Mouse (Mus musculus) retina, adult 2 months (tissue): ENCODE data around the gene Pidd1.
A peak's percentile ranks its signal among the peaks of the same experiment; 100 is the strongest.
"Not testable (repeated sequence)": the region's sequence is repeated elsewhere in the genome, so short reads cannot be mapped to it uniquely, and the experiment has no call there.

Experiments used
- DNase-seq: peaks from one replicate; pipeline ENCODE4 v3.0.0-alpha.2; 2012; ENCODE audit warnings: low read depth, low spot score

The Pidd1 gene

GRCm38 (mm10) chr7:141458661-141459060 lies 14.8 kb upstream of the Pidd1 start:
- no peak for DNase-seq

- DNase-seq: no peak
Observed at GRCm38 (mm10) chr7:141457986-141458660, 14.3 kb upstream of the Pidd1 start.

DNA sequence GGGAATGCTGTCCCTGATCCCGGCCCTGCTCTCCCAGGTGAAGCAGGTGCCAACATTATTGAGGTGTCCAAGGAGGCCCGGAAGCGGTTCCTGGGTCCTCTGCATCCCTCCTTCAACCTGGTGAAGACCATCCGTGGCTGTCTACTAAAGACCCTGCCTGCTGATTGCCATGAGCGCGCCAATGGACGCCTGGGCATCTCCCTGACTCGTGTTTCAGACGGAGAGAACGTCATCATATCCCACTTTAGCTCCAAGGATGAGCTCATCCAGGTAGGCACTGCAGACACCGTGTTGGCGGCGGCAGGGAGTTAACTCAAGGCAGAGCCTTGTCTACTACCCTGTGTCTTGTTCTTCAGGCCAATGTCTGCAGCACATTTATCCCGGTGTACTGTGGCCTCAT lies 13.4 kb upstream of the Pidd1 start:
- DNase-seq: no peak

GRCm38 (mm10) chr7:141456739-141457138 lies 12.9 kb upstream of the Pidd1 start:
- no peak for DNase-seq

- no peak for DNase-seq
Observed at GRCm38 (mm10) chr7:141455610-141456314, 11.9 kb upstream of the Pidd1 start.

DNA sequence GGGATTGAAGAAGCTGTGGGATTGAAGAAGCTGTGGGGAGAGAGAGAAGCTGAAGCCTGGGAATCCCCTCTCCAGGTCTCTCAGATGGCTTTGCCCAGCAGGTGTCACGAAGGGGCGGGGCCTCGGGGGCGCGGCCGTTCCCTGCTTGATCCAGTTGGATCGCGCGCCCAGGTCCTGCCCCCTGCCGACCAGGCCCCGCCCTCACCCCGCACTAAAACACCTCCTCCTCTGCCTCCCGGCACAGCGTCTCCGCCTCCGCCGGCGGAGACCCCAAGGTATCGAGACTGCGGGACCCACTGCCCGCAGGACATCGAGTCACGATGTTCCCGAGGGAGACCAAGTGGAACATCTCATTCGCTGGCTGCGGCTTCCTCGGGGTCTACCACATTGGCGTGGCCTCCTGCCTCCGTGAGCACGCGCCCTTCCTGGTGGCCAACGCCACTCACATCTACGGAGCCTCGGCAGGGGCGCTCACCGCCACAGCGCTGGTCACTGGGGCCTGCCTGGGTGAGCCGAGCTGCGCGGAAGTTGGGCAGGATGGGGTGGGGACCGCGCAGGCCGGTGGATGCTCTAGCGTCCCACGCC lies 11.2 kb upstream of the Pidd1 start, which contains the start of gene Pnpla2:
Pnpla2 (plus strand) TSS at position 232 of the 585 bp plus-strand sequence.
- DNase-seq: peak; percentile 76

DNA sequence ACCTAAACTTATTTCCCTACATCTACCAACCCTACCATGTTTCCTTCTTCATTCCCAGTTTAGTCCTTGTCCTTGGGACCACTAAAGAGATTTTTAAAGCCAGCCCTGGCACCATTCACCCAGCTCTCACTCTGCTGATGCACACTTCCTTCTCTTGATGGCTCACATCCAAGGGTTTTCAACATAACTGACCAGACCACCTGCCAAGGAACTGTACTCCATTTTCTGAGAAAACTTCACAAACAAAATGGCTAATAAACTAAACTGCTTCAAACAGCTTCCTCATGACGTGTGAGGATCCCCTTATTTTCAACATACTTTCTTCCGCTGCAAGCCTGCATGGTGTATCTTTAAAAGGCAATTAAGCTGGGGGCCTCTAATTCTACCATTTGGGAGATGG lies 9.8 kb upstream of the Pidd1 start:
- no peak for DNase-seq

GRCm38 (mm10) chr7:141451928-141452327 lies 8.1 kb upstream of the Pidd1 start:
- DNase-seq: no peak

DNA sequence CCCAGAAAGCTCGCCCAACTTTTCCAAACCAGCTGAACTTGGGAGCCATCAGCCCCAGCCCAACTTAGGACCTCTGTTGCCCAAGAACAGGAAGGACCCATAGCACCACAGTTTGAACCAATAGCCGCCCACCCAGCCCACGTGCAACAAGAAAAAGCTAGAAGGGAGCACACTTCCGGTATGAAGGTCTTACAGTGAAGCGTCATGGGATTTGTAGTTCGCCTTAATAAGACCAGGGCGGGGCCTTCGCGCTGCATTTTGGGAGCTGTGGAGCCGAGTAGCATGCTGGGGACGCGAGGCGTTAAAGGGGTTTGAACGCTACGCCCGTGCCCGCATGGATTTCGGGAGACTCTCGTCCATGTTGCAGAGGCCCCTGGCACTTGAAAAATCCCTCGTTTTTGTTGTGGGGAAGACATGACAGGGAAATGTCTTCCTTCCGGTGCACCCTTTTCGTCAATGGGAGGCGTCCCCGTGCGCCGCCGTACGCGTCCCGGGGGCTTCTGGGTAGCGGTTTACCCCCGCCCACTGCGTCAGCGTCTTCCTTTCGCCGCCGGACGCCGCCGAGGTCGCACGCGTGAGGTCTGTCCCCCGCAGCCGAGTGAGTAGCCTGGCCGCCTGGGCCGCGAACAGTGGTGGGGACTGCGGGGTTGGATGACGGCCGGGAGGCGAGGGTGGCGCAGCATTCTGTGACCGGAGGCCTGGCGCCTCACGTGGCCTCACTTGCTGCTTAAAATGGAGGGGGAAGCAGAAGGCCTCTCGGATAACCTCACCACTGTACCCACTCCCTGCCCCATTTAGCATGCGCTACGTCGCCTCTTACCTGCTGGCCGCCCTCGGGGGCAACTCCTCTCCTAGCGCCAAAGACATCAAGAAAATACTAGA lies 3.5 kb upstream of the Pidd1 start, which contains the start of gene Rplp2:
Rplp2 (plus strand) TSS at position 261 of the 882 bp plus-strand sequence.
- peak; percentile 84 for DNase-seq

DNA sequence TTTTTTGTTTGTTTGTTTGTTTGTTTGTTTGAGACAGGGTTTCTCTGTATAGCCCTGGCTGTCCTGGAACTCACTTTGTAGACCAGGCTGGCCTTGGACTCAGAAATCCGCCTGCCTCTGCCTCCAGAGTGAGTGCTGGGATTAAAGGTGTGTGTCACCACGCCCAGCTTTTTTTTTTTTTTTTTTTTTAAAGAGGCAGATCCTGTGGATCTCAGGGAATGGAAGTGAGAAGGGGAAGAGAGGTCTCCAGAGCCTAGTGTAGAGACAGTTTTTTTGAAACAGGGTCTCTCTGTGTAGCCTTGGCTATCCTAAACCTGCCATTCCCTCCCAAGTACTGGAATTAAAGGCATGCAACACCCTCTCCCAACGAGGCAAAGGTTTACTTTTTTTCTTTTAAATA lies 2.5 kb upstream of the Pidd1 start:
- DNase-seq: not testable (repeated sequence)

GRCm38 (mm10) chr7:141443081-141443821 lies 574 bp downstream of the Pidd1 start:
- DNase-seq: no peak

- no peak for DNase-seq
Observed at GRCm38 (mm10) chr7:141442199-141442598, 1.6 kb downstream of the Pidd1 start.

- no peak for DNase-seq
Observed at GRCm38 (mm10) chr7:141441460-141441859, 2.4 kb downstream of the Pidd1 start.

GRCm38 (mm10) chr7:141440613-141441012 lies 3.2 kb downstream of the Pidd1 start:
- DNase-seq: no peak

DNA sequence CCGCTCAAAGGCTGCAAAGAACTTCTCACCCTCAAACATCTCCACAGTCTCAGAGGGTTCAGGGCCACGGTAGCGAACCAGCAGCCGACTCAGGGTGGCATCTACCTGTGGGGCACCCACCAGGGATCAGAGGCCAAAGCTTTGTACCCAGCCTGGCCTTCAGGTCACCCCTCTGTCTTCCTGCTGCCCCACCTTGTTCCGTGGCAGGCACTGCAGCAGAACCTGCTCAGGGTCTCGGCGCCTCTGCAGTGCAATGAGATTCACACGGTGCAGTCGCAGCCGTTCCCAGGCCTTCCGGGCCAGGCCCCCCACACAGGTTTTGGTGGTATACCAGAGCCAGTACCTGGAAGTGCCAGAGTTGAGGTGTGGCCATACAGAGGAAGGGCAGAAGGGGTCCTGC lies 4.0 kb downstream of the Pidd1 start:
- no peak for DNase-seq

- DNase-seq: no peak
Observed at GRCm38 (mm10) chr7:141439140-141439679, 4.6 kb downstream of the Pidd1 start.

DNA sequence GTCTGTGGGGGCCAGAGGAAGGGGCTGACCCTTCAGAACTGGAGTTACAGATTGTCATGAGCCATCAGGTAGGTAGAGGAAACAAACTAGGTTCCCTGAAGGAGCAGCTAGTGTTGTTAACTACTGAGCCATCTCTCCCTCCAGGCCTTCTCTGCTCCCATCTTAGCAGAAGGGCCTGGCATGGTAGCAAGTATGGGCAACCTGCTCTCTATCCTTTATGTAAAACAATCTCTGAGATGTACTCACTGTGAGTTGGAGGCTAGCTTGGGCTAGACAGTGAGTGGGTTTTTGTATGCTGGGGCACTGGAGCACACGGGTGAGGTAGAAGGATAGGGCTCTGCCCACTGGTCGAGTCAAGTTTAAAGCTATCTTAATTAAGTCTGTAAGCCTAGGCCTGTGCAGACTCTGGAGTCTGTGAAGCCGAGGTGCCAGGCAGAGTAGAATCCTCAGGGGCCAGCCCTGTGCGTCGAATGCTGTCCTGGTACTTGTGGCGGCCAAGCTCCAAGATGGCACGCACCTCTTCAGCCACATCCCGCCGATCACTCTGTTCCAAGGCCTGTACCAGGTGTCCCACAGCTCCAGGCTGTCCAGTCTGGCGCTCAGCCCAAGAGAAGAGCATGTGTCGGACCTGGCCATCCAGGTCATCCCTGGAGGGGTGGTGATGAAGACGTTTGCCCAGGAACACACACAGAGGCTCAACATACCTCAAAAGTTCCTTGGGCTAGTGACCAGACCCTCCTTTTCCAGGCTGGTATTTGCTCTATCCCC lies 5.4 kb downstream of the Pidd1 start:
- no peak for DNase-seq

GRCm38 (mm10) chr7:141437178-141438120 lies 6.4 kb downstream of the Pidd1 start, which contains the start of gene Slc25a22:
TSS of gene Slc25a22 (minus strand) at chr7:141437892.
- no peak for DNase-seq

GRCm38 (mm10) chr7:141436523-141436892 lies 7.3 kb downstream of the Pidd1 start:
- no peak for DNase-seq
